Mouse (Mus musculus) stomach, embryonic 14.5 days (tissue): ENCODE data around the gene Tns1. TPM values are rescaled to one million over a fixed set of nuclear protein-coding genes. Genes with fewer than 3 reads are reported as not detected.

Experiments
- ATAC-seq: fragments of 200-750 bp; cut with Nextera tagmentation; 2 replicates; pipeline ENCODE4 v1.8.0; 2017; ENCODE audit warnings: low read depth, moderate TSS enrichment; ENCODE audit not compliant: insufficient number of reproducible peaks, insufficient read depth, low FRiP score
- H3K27ac ChIP-seq: fragments of 300-500 bp; sonication (generic); 2 replicates; pipeline ENCODE4 v1.5.1; 2014; ENCODE audit warnings: mild to moderate bottlenecking, low read length, moderate library complexity, mixed read lengths
- H3K27me3 ChIP-seq: fragments of 300-500 bp; sonication (generic); 2 replicates; pipeline ENCODE4 v1.6.1; 2014; ENCODE audit warnings: low read length, control low read depth, mixed read lengths; ENCODE audit not compliant: control insufficient read depth, insufficient read depth
- H3K36me3 ChIP-seq: fragments of 300-500 bp; sonication (generic); 2 replicates; pipeline ENCODE4 v1.6.1; 2014; ENCODE audit warnings: mild to moderate bottlenecking, control low read depth, low read length, moderate library complexity, mixed read lengths; ENCODE audit not compliant: control insufficient read depth, insufficient read depth
- H3K4me1 ChIP-seq: fragments of 300-500 bp; sonication (generic); 2 replicates; pipeline ENCODE4 v1.6.1; 2014; ENCODE audit warnings: low read length, control low read depth, mixed read lengths; ENCODE audit not compliant: control insufficient read depth, insufficient read depth
- H3K4me2 ChIP-seq: fragments of 300-500 bp; sonication (generic); replicated peaks from 2 replicates; pipeline ENCODE4 v1.6.1; 2014; ENCODE audit warnings: low read depth, low read length, control low read depth
- H3K4me3 ChIP-seq: fragments of 300-500 bp; sonication (generic); 2 replicates; pipeline ENCODE4 v1.5.1; 2014; ENCODE audit warnings: low read depth, low read length, control low read depth
- H3K9ac ChIP-seq: fragments of 300-500 bp; sonication (generic); replicated peaks from 2 replicates; pipeline ENCODE4 v1.6.1; 2014; ENCODE audit warnings: low read depth, mild to moderate bottlenecking, control low read depth, low read length, moderate library complexity, mixed read lengths
- H3K9me3 ChIP-seq: fragments of 300-500 bp; sonication (generic); 2 replicates; pipeline ENCODE4 v1.6.1; 2016; ENCODE audit warnings: low read depth, low read length, control low read depth; ENCODE audit not compliant: control insufficient read depth
- WGBS: fragments of 180-500 bp; shearing (Covaris S2); extraction: QIAGEN DNeasy Blood & Tissue Kit; methylation state at CpG from one replicate; pipeline ENCODE4 v1.1.7; 2014; 5-methylcytosine and 5-hydroxymethylcytosine counted together
- polyA plus RNA-seq: library from polyadenylated mRNA; unstranded; fragments of >200 nt; fragmentation: Nextera tagmentation; extraction: Ambion mirVana; gene quantifications from 2 replicates; pipeline ENCODE4 v1.2.1, GENCODE M21; 2014

The Tns1 gene
- polyA plus RNA-seq, 1 experiment from 2014 or later: 35.3 TPM

GRCm38 (mm10) chr1:73863074-73863431 is 261.2 kb downstream of the Tns1 start:
- H3K4me3 ChIP-seq: no peak overlapping the region
- 32% methylated on average over 11 of the region's 11 CpGs for WGBS

GRCm38 (mm10) chr1:73862323-73863073 is 261.8 kb downstream of the Tns1 start:
- Histone ChIP-seq H3K9ac (peak overlapping the region; percentile 31), H3K27ac (peak overlapping the region; percentile 40), H3K4me2 (peak overlapping the region; percentile 28; the same call in 1 of the 2 replicates), H3K36me3 (no peaks in the 10 kb centered on the region), H3K4me3 (no peak overlapping the region), H3K27me3 (no peaks in the 10 kb centered on the region), H3K4me1 (peaks cover 9% of the 10 kb centered on the region; the same call in 1 of the 2 replicates), H3K9me3 (no peaks in the 10 kb centered on the region)
- ATAC-seq: peak; percentile 100
- WGBS: 6% methylated on average over 15 of the region's 15 CpGs

More at GRCm38 (mm10) chr1:73863074-73863431, 261.2 kb downstream of the Tns1 start:
- Histone ChIP-seq H3K4me2 (peak overlapping the region; percentile 28; the same call in 1 of the 2 replicates), H3K36me3 (no peaks in the 10 kb centered on the region), H3K4me1 (peaks cover 9% of the 10 kb centered on the region; the same call in 1 of the 2 replicates), H3K9ac (no peak overlapping the region), H3K9me3 (no peaks in the 10 kb centered on the region), H3K27ac (no peak overlapping the region), H3K27me3 (no peaks in the 10 kb centered on the region)
- peak; percentile 14; the same call in 1 of the 2 replicates for ATAC-seq

- Histone ChIP-seq H3K4me1 (peaks cover 9% of the 10 kb centered on the region; the same call in 1 of the 2 replicates), H3K9ac (no peak overlapping the region), H3K4me3 (no peak overlapping the region), H3K27ac (no peak overlapping the region), H3K9me3 (no peaks in the 10 kb centered on the region), H3K27me3 (no peaks in the 10 kb centered on the region), H3K4me2 (no peak overlapping the region), H3K36me3 (no peaks in the 10 kb centered on the region)
- WGBS: 85% methylated on average over 3 of the region's 3 CpGs
- no peak for ATAC-seq
These were observed 263.8 kb downstream of the Tns1 start for GRCm38 (mm10) chr1:73860421-73860820.

Other genes with a start within 250 kb of the Tns1 start
- gene Rufy4, start 1.1 kb upstream of the Tns1 start, polyA plus RNA-seq: 0.25 and 0.26 TPM in 2 replicates
- 0.07 and 0.32 TPM in 2 replicates for gene Cxcr2, start 29.5 kb upstream of the Tns1 start, polyA plus RNA-seq
- not detected in 2 replicates for gene Cxcr1, start 70.2 kb upstream of the Tns1 start, polyA plus RNA-seq
- 406 and 429 TPM in 2 replicates for gene Arpc2, start 111.6 kb upstream of the Tns1 start, polyA plus RNA-seq
- 3.5 and 4.1 TPM in 2 replicates for gene Gpbar1, start 154.1 kb upstream of the Tns1 start, polyA plus RNA-seq
- gene Aamp, start 160.3 kb upstream of the Tns1 start, polyA plus RNA-seq: 240 and 261 TPM in 2 replicates
- gene Pnkd, start 160.5 kb upstream of the Tns1 start, polyA plus RNA-seq: 122 and 132 TPM in 2 replicates
- 50.1 and 53.9 TPM in 2 replicates for gene Tmbim1, start 181.2 kb upstream of the Tns1 start, polyA plus RNA-seq
- gene Catip, start 237.7 kb upstream of the Tns1 start, polyA plus RNA-seq: 0.69 and 0.81 TPM in 2 replicates